Mouse (Mus musculus) heart, adult 11 months (tissue): ENCODE measurements around the gene Camkmt.

Experiments used
- DNase-seq: peaks from one replicate; pipeline ENCODE4 v3.0.0; 2022

The Camkmt gene

GRCm38 (mm10) chr17:85090120-85091099 lies at the start of gene Camkmt, which contains the start of gene Prepl:
Gene Camkmt, plus strand, starts transcription at chr17:85090552.
Gene Prepl, minus strand, starts transcription at chr17:85090241.
- peak; percentile 99 for DNase-seq

- DNase-seq: peak; percentile 69
Measured at GRCm38 (mm10) chr17:85040913-85041312, 49.4 kb upstream of the Camkmt start.

GRCm38 (mm10) chr17:85042419-85042818 lies 47.9 kb upstream of the Camkmt start:
- no peak for DNase-seq

- no peak for DNase-seq
Measured at GRCm38 (mm10) chr17:85043404-85043816, 46.9 kb upstream of the Camkmt start.

GRCm38 (mm10) chr17:85044466-85044865 lies 45.9 kb upstream of the Camkmt start:
- no peak for DNase-seq

GRCm38 (mm10) chr17:85045160-85045559 lies 45.2 kb upstream of the Camkmt start:
- DNase-seq: no peak

- DNase-seq: no peak
Measured at GRCm38 (mm10) chr17:85048379-85048778, 42.0 kb upstream of the Camkmt start.

- peak; percentile 78 for DNase-seq
Measured at GRCm38 (mm10) chr17:85058276-85058675, 32.1 kb upstream of the Camkmt start.

- peak; percentile 70 for DNase-seq
Measured at GRCm38 (mm10) chr17:85059136-85059535, 31.2 kb upstream of the Camkmt start.

GRCm38 (mm10) chr17:85063560-85063959 lies 26.8 kb upstream of the Camkmt start:
- DNase-seq: peak; percentile 83

- DNase-seq: peak; percentile 92
Measured at GRCm38 (mm10) chr17:85067331-85067730, 23.0 kb upstream of the Camkmt start.

GRCm38 (mm10) chr17:85070658-85071057 lies 19.7 kb upstream of the Camkmt start:
- peak; percentile 89 for DNase-seq

GRCm38 (mm10) chr17:85071088-85071775 lies 19.1 kb upstream of the Camkmt start:
- DNase-seq: peak; percentile 64

- DNase-seq: peak; percentile 83
Measured at GRCm38 (mm10) chr17:85072383-85072782, 18.0 kb upstream of the Camkmt start.

GRCm38 (mm10) chr17:85073214-85073613 lies 17.1 kb upstream of the Camkmt start:
- DNase-seq: no peak

- peak; percentile 31 for DNase-seq
Measured at GRCm38 (mm10) chr17:85074083-85074482, 16.3 kb upstream of the Camkmt start.

GRCm38 (mm10) chr17:85079276-85079675 lies 11.1 kb upstream of the Camkmt start:
- DNase-seq: peak; percentile 63

- DNase-seq: peak; percentile 55
Measured at GRCm38 (mm10) chr17:85080781-85081180, 9.6 kb upstream of the Camkmt start.

GRCm38 (mm10) chr17:85085335-85085734 lies 5.0 kb upstream of the Camkmt start:
- DNase-seq: no peak

GRCm38 (mm10) chr17:85086501-85086900 lies 3.9 kb upstream of the Camkmt start:
- peak; percentile 28 for DNase-seq

GRCm38 (mm10) chr17:85087591-85087990 lies 2.8 kb upstream of the Camkmt start:
- peak; percentile 95 for DNase-seq

GRCm38 (mm10) chr17:85088401-85088800 lies 2.0 kb upstream of the Camkmt start:
- peak; percentile 82 for DNase-seq

- peak; percentile 87 for DNase-seq
Measured at GRCm38 (mm10) chr17:85089011-85089410, 1.3 kb upstream of the Camkmt start.

GRCm38 (mm10) chr17:85089621-85090020 lies 731 bp upstream of the Camkmt start:
- no peak for DNase-seq
